Mouse (Mus musculus): Measurements from ENCODE around the gene Capza2. TPM values are rescaled to one million over a fixed set of nuclear protein-coding genes. Genes with fewer than 3 reads are reported as not detected.

Gene Capza2
- polyA plus RNA-seq (2012; rRNA removed): 3.0 and 4.8 TPM in 2 replicates

GRCm38 (mm10) chr6:17635615-17636284 lies at the start of gene Capza2:
Gene Capza2, plus strand, starts transcription at chr6:17636234.

GRCm38 (mm10) chr6:17692647-17693046 lies 56.6 kb downstream of the Capza2 start, which contains the start of gene St7:
Gene St7, plus strand, starts transcription at chr6:17692933.

Other genes with a start within 250 kb of the Capza2 start
- 4.4 TPM in 2 replicates for gene Met, start 172.4 kb upstream of the Capza2 start, polyA plus RNA-seq (2012; rRNA removed)
- gene St7, start 56.7 kb downstream of the Capza2 start, polyA plus RNA-seq (2012; rRNA removed): 11.2 and 12.3 TPM in 2 replicates